Mouse (Mus musculus): ENCODE data around the gene Rgr.

The Rgr gene

GRCm38 (mm10) chr14:37048914-37049410 lies at the start of gene Rgr:
Gene Rgr (minus strand): TSS chr14:37048964.
- CTCF ChIA-PET = interaction anchor here in 1 of 4 experiments (1.4 kb wide), 1 partner anchor 15 kb away, joined by 4 read pairs; no protein-coding TSS in a partner anchor

DNA sequence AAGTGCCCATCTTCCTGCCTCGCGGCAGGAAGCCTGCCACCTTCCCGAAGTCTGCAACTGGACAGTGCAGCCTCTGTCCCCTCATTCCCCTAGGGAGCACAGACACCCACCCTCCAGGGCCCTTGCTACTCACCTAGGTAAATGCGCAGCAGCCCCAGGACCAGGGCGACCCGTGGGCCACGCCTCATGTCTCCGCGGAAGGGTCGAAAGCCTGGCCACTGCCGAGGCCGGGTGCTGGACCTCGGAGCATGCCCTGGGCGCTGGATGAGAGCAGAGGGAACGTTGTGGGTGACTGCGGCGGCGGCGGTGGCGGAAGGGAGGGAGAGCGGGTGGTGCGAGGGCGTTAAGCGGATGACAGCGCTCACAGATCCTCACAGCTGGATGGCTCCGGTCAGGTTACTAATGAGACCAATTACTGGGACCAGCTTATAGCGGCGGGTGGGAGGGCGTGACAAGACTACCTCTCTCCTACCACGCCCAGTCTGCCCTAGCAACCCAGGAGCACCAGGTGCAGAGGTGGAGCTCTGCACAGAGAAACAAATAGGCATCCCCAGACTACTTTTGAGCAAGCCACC lies 49.3 kb upstream of the Rgr start, which contains the start of gene Cdhr1:
Gene Cdhr1 (minus strand): TSS at position 392 of the 575 bp plus-strand sequence.
- POLR2A ChIA-PET = interaction anchor here in 3 of 4 experiments (0.6 to 1.7 kb wide), 10 partner anchors 8 to 1667 kb away, joined by 3 to 8 read pairs (median 4); partner anchors contain the start of gene Ghitm (in 2 of the 3)

More at GRCm38 (mm10) chr14:37048914-37049410, at the start of gene Rgr:
- POLR2A ChIA-PET = interaction anchor here in 1 of 4 experiments (0.6 kb wide), 1 partner anchor 197 kb away, joined by 5 read pairs; no protein-coding TSS in a partner anchor

DNA sequence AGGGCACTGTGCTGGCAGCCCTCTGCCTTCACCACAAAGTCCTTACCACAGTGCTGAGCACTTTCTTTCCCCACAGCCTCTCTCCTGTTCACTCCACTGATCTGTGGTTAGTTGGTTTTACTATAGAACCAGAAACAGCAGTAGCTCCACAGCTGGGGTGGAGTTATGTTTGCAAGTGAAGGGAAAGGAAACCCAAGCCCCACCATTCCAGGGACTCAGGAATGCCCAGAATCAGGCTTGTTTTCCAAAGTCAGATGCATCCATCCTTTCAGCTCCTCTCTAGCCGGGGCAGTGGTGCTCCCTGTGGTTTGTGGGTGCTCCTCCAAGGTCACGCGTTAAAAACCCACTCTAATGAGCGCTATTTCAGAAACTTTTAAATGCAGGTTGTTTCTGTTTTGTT lies 46.8 kb upstream of the Rgr start:
- ChIA-PET POLR2A (interaction anchor here in 2 of 4 experiments (0.8 to 1.4 kb wide), 2 partner anchors 8 to 39 kb away, joined by 3 read pairs; partner anchors contain the start of gene Ghitm (in 1 of the 2)), CTCF (interaction anchor here in 1 of 4 experiments (0.6 kb wide), 1 partner anchor 645 kb away, joined by 3 read pairs; no protein-coding TSS in a partner anchor)

More for the DNA sequence above, 49.3 kb upstream of the Rgr start, which contains the start of gene Cdhr1:
- CTCF ChIA-PET = interaction anchor here in 3 of 4 experiments (0.6 to 1.1 kb wide), 3 partner anchors 27 to 197 kb away, joined by 3 to 8 read pairs (median 3); no protein-coding TSS in a partner anchor

GRCm38 (mm10) chr14:37094436-37094835 lies 45.7 kb upstream of the Rgr start:
- ChIA-PET CTCF (no interaction called here), POLR2A (no interaction called here)

GRCm38 (mm10) chr14:37083755-37084154 lies 35.0 kb upstream of the Rgr start:
- CTCF ChIA-PET = interaction anchor here in 1 of 4 experiments (0.5 kb wide), 1 partner anchor 288 kb away, joined by 3 read pairs; no protein-coding TSS in a partner anchor
- POLR2A ChIA-PET = no interaction called here

- ChIA-PET CTCF (interaction anchor here in 1 of 4 experiments (0.6 kb wide), 1 partner anchor 1526 kb away, joined by 5 read pairs; no protein-coding TSS in a partner anchor), POLR2A (interaction anchor here in 2 of 4 experiments (0.6 to 1.1 kb wide), 2 partner anchors 54 to 112 kb away, joined by 3 to 6 read pairs; partner anchors contain the start of gene Ghitm (in 1 of the 2))
These were observed 32.0 kb upstream of the Rgr start for GRCm38 (mm10) chr14:37080724-37081123.

GRCm38 (mm10) chr14:37068516-37068915 lies 19.8 kb upstream of the Rgr start:
- ChIA-PET CTCF (interaction anchor here in 1 of 4 experiments (1.0 kb wide), 1 partner anchor 11 kb away, joined by 4 read pairs; no protein-coding TSS in a partner anchor), POLR2A (interaction anchor here in 1 of 4 experiments (1.6 kb wide), 1 partner anchor 66 kb away, joined by 4 read pairs; the partner anchor contains the start of gene Ghitm)

DNA sequence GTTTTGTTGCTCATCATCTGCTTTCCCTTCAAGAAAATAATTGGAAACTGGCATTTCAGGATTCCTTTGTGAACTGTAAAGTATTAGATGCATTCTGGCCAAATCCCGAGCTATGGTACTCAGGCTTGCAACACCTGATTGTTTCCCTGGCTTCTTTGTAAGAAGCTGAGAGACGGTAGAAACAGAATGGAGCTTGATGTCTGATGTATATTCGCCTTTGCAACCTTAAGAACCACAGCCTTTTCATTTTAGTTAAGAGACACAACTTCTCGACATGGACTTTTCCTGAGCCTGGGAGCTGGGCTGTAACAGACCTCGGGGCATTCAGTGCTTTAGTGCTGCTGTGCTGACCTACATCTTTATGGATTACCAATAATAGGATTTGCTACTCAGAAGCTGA lies 18.9 kb upstream of the Rgr start, which contains the start of gene Lrit2:
Gene Lrit2 (plus strand): TSS at position 301 of the 400 bp plus-strand sequence.
- CTCF ChIA-PET = interaction anchor here in 2 of 4 experiments (1.0 to 1.4 kb wide), 3 partner anchors 10 to 34 kb away, joined by 3 to 4 read pairs (median 3); no protein-coding TSS in a partner anchor
- POLR2A ChIA-PET = interaction anchor here in 1 of 4 experiments (1.6 kb wide), 1 partner anchor 67 kb away, joined by 4 read pairs; the partner anchor contains the start of gene Ghitm

- CTCF ChIA-PET = interaction anchor here in 1 of 4 experiments (1.4 kb wide), 1 partner anchor 9 kb away, joined by 3 read pairs; no protein-coding TSS in a partner anchor
These were observed 17.9 kb upstream of the Rgr start for GRCm38 (mm10) chr14:37066636-37067035.

GRCm38 (mm10) chr14:37064849-37065248 lies 16.1 kb upstream of the Rgr start:
- ChIA-PET POLR2A (no interaction called here), CTCF (no interaction called here)

More at GRCm38 (mm10) chr14:37066636-37067035, 17.9 kb upstream of the Rgr start:
- POLR2A ChIA-PET = no interaction called here

DNA sequence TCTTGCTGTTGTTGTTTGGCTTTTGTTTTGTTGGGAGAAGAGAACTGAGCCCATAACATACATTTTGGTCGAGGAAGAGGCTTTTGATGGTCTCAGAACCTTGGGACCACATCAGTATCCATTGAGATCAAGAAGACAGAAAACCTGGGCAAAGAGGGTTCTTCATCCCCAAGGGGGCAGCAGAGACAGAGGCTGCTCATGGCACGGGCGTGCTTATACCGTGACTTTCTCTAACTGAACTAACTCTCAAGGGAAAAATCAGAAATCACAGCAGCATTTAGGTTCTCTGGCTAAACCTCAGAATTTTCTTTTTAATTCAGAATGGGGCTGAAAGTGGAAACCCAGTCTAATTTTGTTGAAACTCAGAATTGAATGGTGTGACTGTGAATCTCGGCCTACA lies 14.3 kb downstream of the Rgr start:
- ChIA-PET POLR2A (interaction anchor here in 2 of 4 experiments (0.6 to 1.6 kb wide), 2 partner anchors 23 to 164 kb away, joined by 3 to 6 read pairs; no protein-coding TSS in a partner anchor), CTCF (interaction anchor here (0.7 to 2.2 kb wide), 13 partner anchors 16 to 341 kb away, joined by 3 to 35 read pairs (median 6); no protein-coding TSS in a partner anchor)

DNA sequence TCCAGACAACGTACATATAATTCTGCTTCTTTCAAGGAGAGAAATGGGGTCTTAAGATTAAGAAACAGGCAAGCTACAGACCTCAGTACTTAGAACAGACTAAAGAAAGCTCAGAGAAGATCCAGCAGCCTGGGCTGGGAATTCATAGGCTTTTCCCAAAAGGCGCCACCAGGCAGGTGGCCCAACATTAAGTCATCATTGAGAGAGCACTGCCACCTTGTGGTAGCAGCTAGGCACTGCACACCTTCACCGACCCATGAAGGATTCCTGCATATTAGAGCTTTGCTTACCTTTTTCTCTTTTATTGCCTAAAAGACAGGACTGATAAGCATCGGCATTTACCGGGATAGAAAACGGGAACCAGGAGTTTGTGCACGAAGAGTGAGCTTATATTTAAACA lies 15.5 kb downstream of the Rgr start:
- POLR2A ChIA-PET = interaction anchor here in 1 of 4 experiments (0.6 to 1.6 kb wide), 5 partner anchors 25 to 79 kb away, joined by 3 to 6 read pairs (median 3); partner anchors contain the start of gene Ccser2
- CTCF ChIA-PET = interaction anchor here (0.6 to 2.2 kb wide), 48 partner anchors 9 to 438 kb away, joined by 3 to 35 read pairs (median 4); partner anchors contain the start of genes Ccser2 (in 1 of the 4), Lrit2 (in 1 of the 4) and Rgr (in 1 of the 4)

- ChIA-PET POLR2A (interaction anchor here in 3 of 4 experiments (0.6 to 1.6 kb wide), 5 partner anchors 25 to 76 kb away, joined by 3 to 6 read pairs (median 5); partner anchors contain the start of gene Ccser2 (in 1 of the 3)), CTCF (interaction anchor here (0.6 to 2.2 kb wide), 34 partner anchors 10 to 301 kb away, joined by 3 to 35 read pairs (median 5); no protein-coding TSS in a partner anchor)
These were observed 16.2 kb downstream of the Rgr start for GRCm38 (mm10) chr14:37032481-37033104.

GRCm38 (mm10) chr14:37028555-37028954 lies 20.2 kb downstream of the Rgr start:
- ChIA-PET POLR2A (interaction anchor here in 1 of 4 experiments (0.8 kb wide), 1 partner anchor 10 kb away, joined by 3 read pairs; no protein-coding TSS in a partner anchor), CTCF (interaction anchor here in 1 of 4 experiments (1.2 kb wide), 1 partner anchor 166 kb away, joined by 4 read pairs; no protein-coding TSS in a partner anchor)

- ChIA-PET CTCF (no interaction called here), POLR2A (interaction anchor here in 1 of 4 experiments (0.8 kb wide), 1 partner anchor 10 kb away, joined by 3 read pairs; no protein-coding TSS in a partner anchor)
These were observed 20.8 kb downstream of the Rgr start for GRCm38 (mm10) chr14:37027951-37028350.

- CTCF ChIA-PET = no interaction called here
These were observed 21.4 kb downstream of the Rgr start for GRCm38 (mm10) chr14:37027248-37027933.

GRCm38 (mm10) chr14:37015894-37016293 lies 32.9 kb downstream of the Rgr start:
- POLR2A ChIA-PET = interaction anchor here in 1 of 4 experiments (0.8 kb wide), 1 partner anchor 119 kb away, joined by 3 read pairs; no protein-coding TSS in a partner anchor

More at GRCm38 (mm10) chr14:37027248-37027933, 21.4 kb downstream of the Rgr start:
- POLR2A ChIA-PET = no interaction called here

More at GRCm38 (mm10) chr14:37015894-37016293, 32.9 kb downstream of the Rgr start:
- CTCF ChIA-PET = no interaction called here

Data from embryonic stem cell, embryonic (primary cell).